Mouse (Mus musculus): Measurements from ENCODE around the gene Tenm3. TPM values are rescaled to one million over a fixed set of nuclear protein-coding genes. Genes with fewer than 3 reads are reported as not detected.

Gene Tenm3
- polyA plus RNA-seq, 1 experiment: 0.28 TPM

DNA sequence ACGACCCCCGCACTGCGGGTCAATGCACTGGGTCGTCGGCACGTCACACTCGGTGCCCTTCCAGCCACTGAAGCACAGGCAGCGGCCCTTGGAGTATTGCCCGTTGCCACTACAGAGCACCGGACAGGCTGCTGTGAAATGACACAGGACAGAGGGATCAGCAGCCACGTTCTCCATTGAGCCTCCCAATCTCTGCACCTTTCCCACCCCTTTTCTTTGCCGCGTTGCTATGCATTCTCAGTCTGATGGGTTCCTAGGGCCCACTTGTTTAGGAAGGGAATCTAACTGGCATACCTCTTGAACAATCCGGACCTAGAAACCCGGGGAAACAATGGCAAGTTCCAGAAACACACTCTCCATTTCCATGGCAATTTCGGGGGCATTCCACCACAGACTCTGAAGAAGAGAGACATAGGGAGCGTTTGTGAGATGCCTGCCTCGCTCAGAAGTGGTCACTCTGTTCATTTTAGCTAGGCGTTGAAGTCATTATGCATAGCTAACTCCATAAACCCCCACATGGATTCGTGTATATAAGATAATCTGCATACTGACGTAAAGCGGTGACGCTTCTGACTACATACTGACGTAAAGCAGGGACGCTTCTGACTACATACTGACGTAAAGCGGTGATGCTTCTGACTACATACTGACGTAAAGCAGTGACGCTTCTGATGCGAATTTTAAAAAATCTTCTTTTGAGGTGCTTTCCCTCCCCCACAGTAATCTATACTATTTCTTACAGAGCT lies 501.3 kb downstream of the Tenm3 start:
- H3K27ac ChIP-seq (replicated peaks; ENCODE audit: low read depth, low read length): no peak overlapping the region
- H3K4me3 ChIP-seq (ENCODE audit: insufficient read depth, low read depth, low read length): no peak overlapping the region
- H3K4me1 ChIP-seq (ENCODE audit: control insufficient read depth, insufficient read depth, insufficient read length, low read length): no peaks in the 10 kb centered on the region

DNA sequence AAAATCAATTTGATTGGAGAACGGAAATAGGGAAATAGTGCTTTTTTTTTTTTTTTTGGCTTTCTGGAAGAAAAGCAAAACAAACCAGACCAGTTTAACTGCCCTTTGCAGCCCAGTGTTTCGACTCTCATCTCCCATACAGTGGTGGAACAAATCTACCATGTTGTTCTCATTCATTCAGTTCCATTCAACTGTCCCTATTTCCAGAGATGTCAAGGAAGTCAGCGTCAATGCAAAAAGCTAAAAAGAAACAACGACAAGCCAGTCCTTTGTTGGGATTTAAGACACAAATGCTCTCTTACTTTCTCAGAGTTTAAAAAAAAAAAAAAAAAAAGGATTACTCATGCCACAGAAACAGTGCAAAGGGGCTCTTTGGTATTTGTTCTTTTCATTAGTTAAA lies 502.1 kb downstream of the Tenm3 start:
- no peak overlapping the region for H3K27ac ChIP-seq (replicated peaks; ENCODE audit: low read depth, low read length)
- H3K4me3 ChIP-seq (ENCODE audit: insufficient read depth, low read depth, low read length): no peak overlapping the region
- no peaks in the 10 kb centered on the region for H3K4me1 ChIP-seq (ENCODE audit: control insufficient read depth, insufficient read depth, insufficient read length, low read length)

DNA sequence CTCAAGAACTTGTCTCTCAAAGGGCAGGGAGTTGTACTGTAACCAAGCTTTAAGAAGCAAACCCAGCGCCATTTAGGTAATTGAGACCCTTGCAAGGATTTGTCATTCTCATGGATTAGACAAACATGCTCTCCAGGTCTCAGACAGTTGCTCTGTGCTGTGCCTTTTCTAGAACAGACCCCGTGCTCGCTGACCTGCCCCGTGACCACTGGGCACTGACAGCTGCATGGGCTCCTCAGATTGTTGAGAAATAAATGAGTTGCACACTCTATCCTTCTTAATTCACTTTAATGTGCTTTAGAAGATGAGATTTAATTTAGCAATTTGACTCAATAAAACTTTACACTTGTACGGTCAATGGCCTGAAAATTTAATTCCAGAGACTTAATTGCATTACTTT lies 502.5 kb downstream of the Tenm3 start:
- H3K27ac ChIP-seq (replicated peaks; ENCODE audit: low read depth, low read length): no peak overlapping the region
- H3K4me1 ChIP-seq (ENCODE audit: control insufficient read depth, insufficient read depth, insufficient read length, low read length): no peaks in the 10 kb centered on the region
- H3K4me3 ChIP-seq (ENCODE audit: insufficient read depth, low read depth, low read length): no peak overlapping the region

DNA sequence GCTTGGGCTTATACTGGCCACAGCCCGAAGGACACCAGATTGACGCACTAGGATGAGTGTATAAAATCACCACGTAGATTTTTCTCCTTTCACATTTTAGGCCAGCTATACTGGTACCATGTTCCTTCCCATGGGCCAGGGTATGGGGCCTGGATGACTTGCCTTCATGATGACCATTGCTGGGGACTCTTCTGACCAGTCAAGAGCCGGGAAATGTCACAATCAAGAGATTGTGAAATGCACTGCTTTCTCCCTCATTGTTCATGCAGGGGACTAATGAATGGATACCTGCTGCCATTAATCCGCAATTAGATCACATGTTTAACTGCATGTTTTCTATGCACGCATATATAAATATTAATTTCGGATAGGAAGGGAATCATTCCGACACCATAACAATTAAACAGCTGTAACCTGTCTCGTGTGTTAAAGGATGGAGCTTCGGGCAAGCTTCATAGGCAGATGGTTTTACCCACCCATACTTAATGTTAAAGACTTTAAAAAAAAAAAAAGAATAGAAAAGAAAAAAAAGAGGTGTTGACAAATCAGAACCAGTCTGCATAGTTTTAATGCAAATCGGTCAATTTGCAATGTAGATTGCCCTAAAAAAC lies 521.0 kb downstream of the Tenm3 start:
- no peaks in the 10 kb centered on the region for H3K4me1 ChIP-seq (ENCODE audit: control insufficient read depth, insufficient read depth, insufficient read length, low read length)
- no peak overlapping the region for H3K27ac ChIP-seq (replicated peaks; ENCODE audit: low read depth, low read length)
- no peak overlapping the region for H3K4me3 ChIP-seq (ENCODE audit: insufficient read depth, low read depth, low read length)

DNA sequence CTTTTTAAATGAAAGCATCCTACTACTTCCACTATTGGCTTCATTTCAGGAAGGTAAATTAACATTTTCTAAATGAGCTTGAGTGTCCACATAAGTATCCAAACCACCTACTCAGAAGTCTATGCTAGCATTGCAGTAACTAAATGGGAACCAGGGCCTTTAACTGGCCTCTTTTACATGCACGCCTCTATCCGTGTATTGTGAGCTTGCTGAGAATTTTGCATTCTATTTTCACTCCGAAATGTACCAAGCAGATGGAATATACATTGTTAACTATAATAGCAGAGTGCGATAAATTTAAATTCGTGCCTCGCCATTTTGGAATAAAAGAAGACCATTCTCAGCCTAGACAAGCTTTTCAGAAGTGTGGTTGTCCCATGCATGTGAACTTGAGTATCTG lies 521.5 kb downstream of the Tenm3 start:
- no peak overlapping the region for H3K27ac ChIP-seq (replicated peaks; ENCODE audit: low read depth, low read length)
- no peaks in the 10 kb centered on the region for H3K4me1 ChIP-seq (ENCODE audit: control insufficient read depth, insufficient read depth, insufficient read length, low read length)
- H3K4me3 ChIP-seq (ENCODE audit: insufficient read depth, low read depth, low read length): no peak overlapping the region

DNA sequence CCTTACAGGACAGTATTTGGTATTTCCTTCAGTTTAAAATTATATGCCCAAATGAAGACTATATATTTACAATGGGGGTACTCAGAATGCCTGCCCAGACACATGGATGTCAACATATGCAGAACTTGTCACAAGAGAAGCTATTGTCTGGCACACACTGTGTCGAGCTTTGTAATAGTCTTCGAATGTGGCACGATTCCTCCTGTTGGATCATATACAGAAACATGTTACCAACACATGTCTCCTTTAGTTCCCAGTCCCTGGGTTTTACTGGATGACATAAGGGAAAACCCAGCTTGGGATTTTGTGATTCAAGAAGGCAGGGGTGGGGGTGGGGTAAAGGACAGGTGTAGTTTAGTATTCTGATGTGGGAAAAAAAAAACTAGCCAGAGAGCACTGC lies 524.1 kb downstream of the Tenm3 start:
- Histone ChIP-seq H3K27ac (replicated peaks; ENCODE audit: low read depth, low read length) (no peak overlapping the region), H3K4me1 (ENCODE audit: control insufficient read depth, insufficient read depth, insufficient read length, low read length) (no peaks in the 10 kb centered on the region), H3K4me3 (ENCODE audit: insufficient read depth, low read depth, low read length) (no peak overlapping the region)

DNA sequence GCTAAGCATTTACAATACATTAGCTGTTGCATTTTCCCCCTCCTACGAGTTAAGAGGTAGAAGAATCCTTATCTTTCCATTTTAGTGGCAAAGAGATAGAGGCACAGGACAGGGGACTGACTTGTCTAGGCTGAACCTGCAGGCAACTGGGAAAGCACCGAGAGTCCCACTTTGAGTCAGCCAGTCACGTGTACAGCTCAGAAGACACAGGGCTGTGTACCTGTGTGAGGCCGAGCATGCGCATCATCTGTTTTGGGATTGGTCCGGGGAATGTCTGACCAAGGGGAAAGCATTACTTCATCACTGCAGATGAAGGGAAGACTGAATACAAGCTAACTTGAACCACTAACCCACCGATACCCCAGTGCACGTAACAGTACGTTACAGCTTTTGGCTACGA lies 526.3 kb downstream of the Tenm3 start:
- Histone ChIP-seq H3K27ac (replicated peaks; ENCODE audit: low read depth, low read length) (no peak overlapping the region), H3K4me3 (ENCODE audit: insufficient read depth, low read depth, low read length) (no peak overlapping the region), H3K4me1 (ENCODE audit: control insufficient read depth, insufficient read depth, insufficient read length, low read length) (no peaks in the 10 kb centered on the region)

DNA sequence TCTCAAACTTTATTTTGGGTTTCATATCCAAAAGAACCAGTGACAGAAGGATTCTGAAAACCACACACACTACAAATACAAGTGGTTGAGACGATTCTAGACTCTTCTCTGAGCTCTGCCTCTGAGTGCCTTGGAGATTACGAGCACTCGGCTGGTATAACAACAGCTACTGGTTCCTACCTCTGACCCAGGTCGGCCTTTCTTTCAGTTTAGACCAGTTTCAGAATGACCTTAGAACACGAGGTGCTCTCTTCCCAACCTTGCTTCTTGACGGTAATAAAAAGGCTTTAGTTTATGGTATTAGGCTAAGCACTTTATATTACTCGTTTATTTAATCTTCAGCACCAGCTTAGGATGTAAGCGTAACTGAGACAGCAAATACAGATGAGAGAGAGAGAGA lies 528.1 kb downstream of the Tenm3 start:
- Histone ChIP-seq H3K4me1 (ENCODE audit: control insufficient read depth, insufficient read depth, insufficient read length, low read length) (no peaks in the 10 kb centered on the region), H3K27ac (replicated peaks; ENCODE audit: low read depth, low read length) (no peak overlapping the region), H3K4me3 (ENCODE audit: insufficient read depth, low read depth, low read length) (no peak overlapping the region)

DNA sequence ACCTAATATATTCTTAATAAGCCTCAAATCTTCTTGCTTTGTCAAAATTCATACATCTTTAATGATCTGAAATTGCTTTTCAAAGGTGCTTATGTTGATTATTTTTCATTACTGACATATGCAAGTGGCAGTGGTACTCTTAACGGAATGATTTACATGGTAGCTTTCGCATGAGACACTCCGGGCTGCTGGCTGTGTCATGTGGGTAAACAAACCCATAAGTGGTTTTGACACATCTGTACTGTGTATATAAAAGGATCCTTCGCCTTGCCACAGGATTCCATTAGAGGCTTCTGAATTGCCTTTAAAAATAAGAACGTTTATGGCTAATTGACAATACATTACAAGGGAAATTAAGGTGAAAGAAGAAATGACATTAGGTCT lies 529.8 kb downstream of the Tenm3 start:
- Histone ChIP-seq H3K27ac (replicated peaks; ENCODE audit: low read depth, low read length) (no peak overlapping the region), H3K4me3 (ENCODE audit: insufficient read depth, low read depth, low read length) (no peak overlapping the region), H3K4me1 (ENCODE audit: control insufficient read depth, insufficient read depth, insufficient read length, low read length) (no peaks in the 10 kb centered on the region)

DNA sequence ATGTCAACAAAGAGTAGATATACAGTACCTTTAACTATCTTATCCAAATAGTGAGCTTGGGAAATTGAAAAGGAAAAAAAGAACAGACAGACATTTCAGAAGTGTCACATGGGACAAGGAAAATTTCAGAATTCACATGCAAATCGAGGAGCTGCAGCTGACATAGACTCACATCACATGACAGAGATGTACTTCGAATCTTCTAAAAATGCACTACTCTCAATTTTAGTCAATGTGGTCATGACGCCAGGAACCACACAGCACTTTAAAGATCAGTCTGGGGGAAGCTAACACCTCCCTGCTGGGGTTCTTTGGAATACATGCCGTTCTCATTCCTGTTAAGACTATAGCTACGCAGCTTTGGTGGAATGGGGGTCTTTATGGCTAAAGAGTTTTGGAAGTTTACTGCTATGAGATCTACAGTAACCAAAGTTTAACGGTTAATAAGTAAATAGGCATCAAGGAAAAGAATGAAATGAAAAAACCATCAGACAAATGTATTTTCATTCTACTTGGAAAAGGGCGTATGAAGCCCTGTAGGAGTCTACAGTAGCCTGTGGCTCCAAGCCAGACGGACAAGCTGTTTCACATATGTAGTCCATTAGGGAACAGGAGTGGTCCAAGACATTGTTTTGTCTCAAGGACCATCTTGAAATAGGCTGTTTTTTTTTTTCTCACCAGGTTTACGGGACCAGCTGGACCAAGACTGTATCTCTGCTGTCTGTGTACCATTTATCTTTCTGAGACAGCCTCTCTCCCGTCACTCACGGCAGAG lies 530.4 kb downstream of the Tenm3 start:
- Histone ChIP-seq H3K4me3 (ENCODE audit: insufficient read depth, low read depth, low read length) (no peak overlapping the region), H3K4me1 (ENCODE audit: control insufficient read depth, insufficient read depth, insufficient read length, low read length) (no peaks in the 10 kb centered on the region), H3K27ac (replicated peaks; ENCODE audit: low read depth, low read length) (no peak overlapping the region)

DNA sequence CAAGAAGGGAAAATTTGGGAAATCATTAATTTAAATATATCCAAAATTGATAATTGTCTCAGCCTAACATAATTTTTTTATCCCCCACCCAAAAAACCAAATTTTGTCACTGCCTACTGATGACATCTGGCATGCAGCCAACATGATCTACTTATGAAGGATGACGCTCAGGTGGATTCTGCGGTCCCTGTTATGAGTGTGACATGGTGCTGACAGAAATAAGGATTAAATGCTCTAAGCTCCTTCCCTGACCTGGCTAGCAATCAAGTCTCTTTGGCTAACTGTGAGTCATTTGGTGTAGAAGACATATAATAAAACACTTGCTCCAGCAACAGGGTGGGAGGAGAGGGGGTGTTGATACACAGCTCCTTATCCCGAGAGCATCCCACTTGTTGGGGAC lies 532.0 kb downstream of the Tenm3 start:
- no peak overlapping the region for H3K27ac ChIP-seq (replicated peaks; ENCODE audit: low read depth, low read length)
- H3K4me1 ChIP-seq (ENCODE audit: control insufficient read depth, insufficient read depth, insufficient read length, low read length): no peaks in the 10 kb centered on the region
- H3K4me3 ChIP-seq (ENCODE audit: insufficient read depth, low read depth, low read length): no peak overlapping the region

DNA sequence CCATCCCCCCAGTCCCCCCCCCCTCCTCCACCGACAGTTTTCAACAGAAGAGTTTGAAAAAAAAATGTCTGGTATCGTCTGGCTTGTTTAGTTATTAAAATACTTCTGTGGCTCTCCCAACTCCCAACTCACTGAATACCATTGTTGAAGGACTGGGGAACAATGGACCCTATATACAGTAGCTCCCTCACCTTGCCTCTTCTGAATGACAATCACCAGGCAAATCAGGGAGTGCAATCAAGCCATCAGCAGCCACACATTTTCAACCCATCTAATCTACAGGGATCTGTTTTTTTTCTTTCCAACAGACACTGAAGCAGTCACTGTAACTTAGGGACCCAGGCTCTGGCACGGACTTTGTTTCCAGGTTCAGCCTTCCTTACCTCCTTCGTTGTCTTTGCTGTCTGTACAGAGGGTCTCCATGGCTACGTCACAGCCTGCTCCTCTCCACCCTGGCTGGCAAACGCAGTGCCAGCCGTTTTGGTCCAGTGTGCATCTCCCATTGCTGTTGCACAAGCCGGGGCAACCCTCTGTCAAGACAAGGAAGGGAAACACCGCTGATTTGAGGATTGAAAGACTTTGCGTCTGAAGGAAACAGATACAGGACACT lies 533.4 kb downstream of the Tenm3 start:
- H3K4me3 ChIP-seq (ENCODE audit: insufficient read depth, low read depth, low read length): no peak overlapping the region
- no peak overlapping the region for H3K27ac ChIP-seq (replicated peaks; ENCODE audit: low read depth, low read length)
- H3K4me1 ChIP-seq (ENCODE audit: control insufficient read depth, insufficient read depth, insufficient read length, low read length): no peaks in the 10 kb centered on the region

DNA sequence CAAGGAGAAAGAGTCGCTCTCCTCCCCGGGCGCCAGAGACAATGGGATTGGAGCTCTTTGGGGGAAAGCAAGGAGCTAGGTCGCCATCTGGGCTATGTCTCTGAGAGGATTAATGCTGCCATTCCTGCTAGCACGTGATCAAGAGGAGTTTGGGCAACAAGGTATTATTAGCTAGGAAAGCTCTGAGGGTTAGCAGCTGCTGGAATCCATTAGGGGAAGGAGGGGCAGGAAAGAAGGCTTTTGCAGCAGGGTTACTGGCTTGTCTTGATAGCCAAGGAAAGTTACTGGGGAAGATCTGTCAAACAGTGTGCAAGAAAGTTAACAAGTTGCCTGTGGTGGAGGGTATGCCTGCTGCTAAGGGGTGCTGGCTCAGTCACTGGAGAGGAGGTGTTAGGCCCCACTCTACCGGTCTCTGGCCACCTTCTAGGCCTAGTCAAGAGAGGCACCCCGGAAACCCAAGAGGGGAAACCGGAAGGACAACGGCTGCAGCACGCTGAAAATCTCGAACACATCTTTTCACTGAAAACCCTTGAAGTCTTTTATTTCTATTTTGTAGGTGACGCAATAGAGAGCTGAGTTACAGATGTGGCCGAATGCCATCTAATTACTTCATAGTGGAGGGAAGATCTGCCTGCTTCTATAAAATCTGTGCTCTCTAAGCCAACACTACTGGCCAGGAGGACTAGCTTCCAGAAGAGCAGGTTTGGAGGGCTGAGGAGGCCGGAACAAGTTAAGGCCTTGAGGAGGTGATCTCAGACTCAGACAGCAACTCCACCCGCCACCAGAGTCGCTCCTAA lies 534.4 kb downstream of the Tenm3 start:
- Histone ChIP-seq H3K4me3 (ENCODE audit: insufficient read depth, low read depth, low read length) (no peak overlapping the region), H3K4me1 (ENCODE audit: control insufficient read depth, insufficient read depth, insufficient read length, low read length) (no peaks in the 10 kb centered on the region), H3K27ac (replicated peaks; ENCODE audit: low read depth, low read length) (no peak overlapping the region)

DNA sequence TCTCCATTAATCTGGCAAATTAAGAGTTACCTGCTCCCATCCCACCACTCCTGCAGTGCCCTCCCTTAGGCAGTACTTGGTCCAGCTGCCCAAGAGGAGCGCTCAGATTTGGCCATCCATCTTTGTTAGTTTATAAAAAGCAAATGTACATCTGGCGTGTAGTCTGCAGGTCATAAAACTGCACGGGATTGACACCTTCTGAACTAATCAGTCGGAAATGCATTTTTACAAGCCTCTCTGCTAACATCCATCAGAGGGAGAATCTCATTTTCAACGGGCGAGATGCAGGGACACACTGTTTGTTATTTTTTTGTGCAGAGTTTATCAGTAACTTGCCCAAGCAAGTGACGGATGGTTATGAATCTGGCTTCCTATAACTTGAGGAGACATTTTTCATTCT lies 539.5 kb downstream of the Tenm3 start:
- Histone ChIP-seq H3K4me3 (ENCODE audit: insufficient read depth, low read depth, low read length) (no peak overlapping the region), H3K27ac (replicated peaks; ENCODE audit: low read depth, low read length) (no peak overlapping the region), H3K4me1 (ENCODE audit: control insufficient read depth, insufficient read depth, insufficient read length, low read length) (no peaks in the 10 kb centered on the region)

DNA sequence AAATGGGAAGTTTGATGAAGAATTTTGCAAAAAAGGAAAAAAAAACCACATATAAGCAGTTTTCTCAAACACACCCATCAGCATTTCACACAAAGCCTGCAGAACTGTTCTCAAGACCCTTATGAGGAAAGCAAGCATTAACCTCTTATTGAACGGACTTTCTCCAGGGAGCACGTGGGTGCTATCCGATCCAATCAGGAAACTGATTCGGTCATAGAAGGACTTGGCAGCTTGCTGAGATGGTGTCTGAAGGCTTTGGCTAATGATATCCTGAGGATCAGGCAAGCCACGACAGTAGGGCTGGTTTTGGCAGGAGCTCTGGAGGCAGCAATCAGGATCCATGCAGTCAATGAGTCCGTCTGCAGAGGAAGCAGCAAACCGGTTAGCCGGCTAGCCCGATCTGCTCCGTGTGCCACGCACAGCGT lies 543.1 kb downstream of the Tenm3 start:
- H3K4me3 ChIP-seq (ENCODE audit: insufficient read depth, low read depth, low read length): no peak overlapping the region
- no peak overlapping the region for H3K27ac ChIP-seq (replicated peaks; ENCODE audit: low read depth, low read length)

More for the DNA sequence above, 543.1 kb downstream of the Tenm3 start:
- H3K4me1 ChIP-seq (ENCODE audit: control insufficient read depth, insufficient read depth, insufficient read length, low read length): no peaks in the 10 kb centered on the region

All from brown adipose tissue, adult 24 weeks (tissue).